Mouse (Mus musculus): ENCODE measurements around the gene Phldb2. TPM values are rescaled to one million over a fixed set of nuclear protein-coding genes. Genes with fewer than 3 reads are reported as not detected.

Phldb2 gene
- total RNA-seq, 2 experiments from 2014 or later = 10.9 to 11.9 TPM

DNA sequence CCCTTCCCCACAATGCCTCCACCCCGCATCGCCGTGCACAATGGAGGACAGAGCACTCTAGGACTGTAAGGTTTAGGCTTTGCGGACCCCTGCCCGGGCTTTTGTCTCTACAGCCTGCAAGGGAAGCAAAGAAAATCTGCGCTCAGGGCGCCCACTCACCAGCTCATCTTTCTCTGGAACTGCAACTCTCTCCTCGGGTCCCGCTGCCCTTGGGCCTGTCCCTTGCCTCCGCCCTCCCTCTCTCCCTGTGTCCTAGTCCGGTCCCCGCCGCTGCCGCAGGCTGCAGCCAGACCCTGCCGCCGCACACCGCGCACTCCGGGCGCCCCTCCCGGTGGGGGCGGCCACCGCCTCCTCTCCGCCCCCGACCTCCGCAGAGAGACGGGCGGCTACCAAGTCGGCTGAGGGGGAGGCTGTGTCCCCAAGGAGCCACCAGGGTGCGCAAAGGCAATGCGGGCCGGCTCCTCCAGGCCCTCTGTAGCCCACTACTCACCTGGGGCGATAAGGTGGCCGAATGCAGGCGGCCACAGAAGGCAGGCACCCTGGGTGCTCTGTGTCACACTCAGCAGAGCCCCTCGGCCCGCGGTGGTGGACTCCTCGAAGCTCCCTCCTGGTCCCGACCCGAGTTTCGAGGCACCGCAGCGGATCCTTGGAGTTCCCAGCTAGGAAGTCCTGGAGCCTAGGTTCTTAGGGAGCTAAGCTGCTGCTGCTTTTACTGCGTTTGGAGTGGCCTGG lies 109.2 kb downstream of the Phldb2 start:
- peak; percentile 73 for DNase-seq
- intact Hi-C loops (cut with DNase I) = loop anchor here (5.0 kb wide), 1 partner anchor 123 kb away; no protein-coding TSS in a partner anchor

DNA sequence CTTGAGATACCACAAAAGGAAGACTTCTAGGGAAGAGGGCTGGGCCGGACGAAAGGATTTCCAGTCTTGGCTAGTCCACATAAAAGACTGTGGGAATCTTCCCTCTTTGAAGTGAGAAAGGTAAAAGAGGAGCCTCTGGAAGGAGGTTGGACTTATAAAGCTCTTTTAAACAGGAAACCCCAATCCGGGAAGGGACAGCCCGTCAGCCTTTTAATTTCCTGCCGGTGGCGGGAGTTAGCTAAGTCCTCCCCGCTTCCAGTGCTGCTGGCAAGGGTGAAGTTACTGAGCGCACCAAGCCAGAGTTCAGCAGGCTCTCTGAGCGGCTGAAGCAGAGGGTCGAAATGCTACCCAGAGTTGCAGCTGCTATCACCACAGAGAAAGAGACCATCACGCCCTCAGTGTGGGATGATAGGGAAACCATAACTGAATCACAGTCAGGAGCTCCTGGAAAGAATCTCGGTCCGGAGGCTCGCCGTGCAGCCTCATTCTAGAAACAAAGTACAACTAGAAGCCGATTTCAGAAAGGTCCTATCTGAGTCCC lies 110.0 kb downstream of the Phldb2 start:
- intact Hi-C loops (cut with DNase I) = loop anchor here (5.0 kb wide), 1 partner anchor 124 kb away; no protein-coding TSS in a partner anchor

DNA sequence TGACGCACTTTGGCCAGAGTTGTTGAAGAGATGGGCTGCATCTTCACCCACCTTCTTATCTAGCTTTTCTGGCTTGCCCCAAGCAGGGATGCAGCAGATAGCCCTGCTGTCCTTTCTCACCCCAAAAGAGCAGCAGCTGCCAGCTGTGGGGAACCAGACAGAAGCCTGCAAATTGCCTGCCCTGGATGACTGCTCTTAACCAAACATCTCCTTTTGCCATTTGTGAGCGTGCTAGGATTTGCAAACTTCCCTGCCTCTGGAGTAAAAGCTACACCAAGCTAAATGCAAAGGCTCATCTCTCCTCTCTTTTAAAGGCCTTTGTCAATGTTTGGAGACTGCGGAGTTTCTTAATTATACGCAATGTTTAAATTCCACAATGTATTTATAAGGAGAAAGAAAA lies 111.0 kb downstream of the Phldb2 start:
- intact Hi-C loops (cut with DNase I) = loop anchor here (5.0 kb wide), 1 partner anchor 125 kb away; no protein-coding TSS in a partner anchor
- no peak for DNase-seq

More for the DNA sequence above, 110.0 kb downstream of the Phldb2 start:
- DNase-seq = no peak

DNA sequence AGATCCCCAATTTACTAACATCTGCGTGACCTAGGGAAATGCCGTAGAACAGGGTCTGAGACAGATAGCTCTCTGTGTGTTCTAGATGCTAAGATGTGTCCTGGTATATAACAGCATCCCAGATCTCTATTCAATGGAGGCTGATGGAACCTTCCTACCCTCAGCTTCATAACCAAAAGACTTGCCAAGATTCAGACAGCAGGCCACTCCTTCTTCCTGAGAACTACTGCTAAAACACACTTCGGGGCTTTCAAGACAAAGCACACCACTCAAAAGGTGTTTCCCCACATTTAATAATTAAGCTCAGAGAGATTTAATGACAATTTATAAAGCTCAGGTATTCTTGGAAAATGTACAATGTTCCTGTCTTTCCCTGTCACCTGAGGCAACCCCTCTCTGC lies 111.6 kb downstream of the Phldb2 start:
- intact Hi-C loops (cut with DNase I) = loop anchor here (5.0 kb wide), 1 partner anchor 125 kb away; no protein-coding TSS in a partner anchor
- no peak for DNase-seq

DNA sequence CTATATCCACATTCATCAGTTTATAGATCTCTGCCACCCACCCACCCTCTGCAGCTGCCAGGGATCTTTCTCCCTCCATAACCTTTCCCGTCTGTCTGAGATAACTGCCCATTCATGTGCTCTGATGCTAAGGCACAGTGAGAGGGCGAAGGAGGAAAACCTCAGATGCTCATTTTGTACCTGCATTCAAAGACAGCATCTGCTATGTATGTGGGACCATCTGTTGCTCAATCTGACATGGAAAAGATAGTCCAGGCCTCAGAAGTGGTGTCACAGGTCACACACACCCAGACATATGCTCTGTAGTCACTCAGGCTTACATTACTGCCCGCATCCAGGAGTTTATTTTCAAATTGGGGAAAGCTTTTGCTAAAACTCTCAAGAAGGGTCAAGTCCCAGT lies 112.4 kb downstream of the Phldb2 start:
- no peak for DNase-seq
- intact Hi-C loops (cut with DNase I) = loop anchor here (5.0 kb wide), 1 partner anchor 126 kb away; no protein-coding TSS in a partner anchor

DNA sequence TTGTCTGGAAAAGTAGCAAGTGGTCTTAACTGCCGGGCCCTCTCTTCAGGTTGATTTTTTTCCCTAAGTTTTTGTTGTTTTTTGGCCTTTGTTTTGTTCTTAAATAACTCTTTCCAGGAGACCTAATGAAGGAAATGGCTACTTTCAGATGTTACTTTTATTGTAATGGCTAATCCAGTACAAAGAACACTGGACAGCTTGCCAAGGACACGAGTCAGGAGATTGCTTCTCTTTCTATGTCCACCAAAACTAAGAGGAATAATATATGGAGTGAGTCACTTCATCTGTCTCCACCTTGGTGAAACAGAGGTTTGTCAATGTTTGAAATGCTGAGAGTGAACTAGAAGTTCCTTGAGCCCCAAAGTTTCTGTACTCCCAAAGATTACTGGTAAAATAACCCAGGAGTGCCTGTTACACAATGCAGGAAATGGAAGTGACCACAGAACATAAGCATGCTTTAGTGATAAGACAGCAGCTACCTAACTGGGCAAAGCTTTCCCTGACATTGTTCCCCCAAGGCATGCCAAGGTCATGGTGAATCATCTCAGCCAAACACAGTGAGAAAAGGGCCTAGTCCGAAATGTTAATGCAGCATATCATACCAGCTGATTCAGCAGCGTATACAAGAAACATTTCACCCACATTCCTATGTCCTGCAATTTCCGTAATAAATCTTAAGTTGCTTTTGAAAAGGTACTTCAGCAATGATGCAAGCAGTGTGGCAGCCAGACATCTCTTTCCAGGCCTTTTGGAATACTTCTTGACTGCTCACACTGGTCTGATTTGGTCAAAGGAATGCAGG lies 115.7 kb downstream of the Phldb2 start:
- DNase-seq = no peak
- intact Hi-C loops (cut with DNase I) = no loop called here

DNA sequence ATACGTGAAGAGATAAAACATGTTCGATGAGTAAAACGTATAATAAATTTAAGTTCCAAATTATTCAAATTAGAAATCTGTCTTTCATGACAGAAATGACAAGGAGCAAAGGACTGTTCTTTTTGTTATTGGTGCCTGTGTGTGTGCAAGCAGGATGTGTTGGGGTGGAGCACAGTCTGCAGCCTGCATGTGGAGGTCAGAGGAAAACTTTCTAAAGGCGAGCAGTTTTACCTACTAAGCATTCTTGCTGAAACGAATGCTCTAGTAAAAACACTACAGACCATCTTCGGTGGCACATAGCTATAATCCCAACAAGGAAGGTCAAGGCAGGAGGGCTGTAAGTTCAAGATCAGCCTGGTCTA lies 120.7 kb downstream of the Phldb2 start:
- intact Hi-C loops (cut with DNase I) = no loop called here
- no peak for DNase-seq

DNA sequence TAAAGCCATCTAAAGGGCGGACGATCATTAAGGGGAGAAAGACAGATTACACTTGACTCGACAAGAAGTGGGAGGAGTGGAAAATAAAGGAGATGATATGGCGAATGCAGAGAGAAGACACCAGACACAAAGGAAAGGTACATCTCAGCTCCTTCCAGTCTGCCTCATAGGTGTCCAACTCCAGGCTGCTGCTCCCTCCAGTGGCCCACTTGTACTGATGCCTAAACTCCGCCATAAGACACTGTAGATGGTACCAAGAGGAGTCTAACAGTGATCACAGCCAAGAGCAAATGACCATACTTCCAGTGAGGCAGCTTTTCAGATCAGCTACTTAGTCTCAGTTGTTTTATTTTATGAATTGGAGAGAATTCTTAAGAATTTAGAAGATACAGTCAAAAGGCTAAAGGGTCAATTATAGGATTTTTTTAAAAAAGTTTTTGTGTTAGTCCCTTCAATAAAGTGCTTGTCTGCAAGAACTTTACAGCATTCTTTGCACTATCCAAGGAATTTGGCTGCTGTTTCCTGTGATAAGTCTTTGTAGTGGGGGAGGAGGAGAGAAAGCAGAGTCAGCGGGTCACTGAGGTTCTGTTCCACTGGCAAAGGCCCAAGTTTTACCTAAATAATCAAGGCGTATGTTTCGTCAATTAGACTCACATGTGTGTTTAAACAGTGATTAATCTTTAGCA lies 121.2 kb downstream of the Phldb2 start:
- intact Hi-C loops (cut with DNase I) = no loop called here
- no peak for DNase-seq

DNA sequence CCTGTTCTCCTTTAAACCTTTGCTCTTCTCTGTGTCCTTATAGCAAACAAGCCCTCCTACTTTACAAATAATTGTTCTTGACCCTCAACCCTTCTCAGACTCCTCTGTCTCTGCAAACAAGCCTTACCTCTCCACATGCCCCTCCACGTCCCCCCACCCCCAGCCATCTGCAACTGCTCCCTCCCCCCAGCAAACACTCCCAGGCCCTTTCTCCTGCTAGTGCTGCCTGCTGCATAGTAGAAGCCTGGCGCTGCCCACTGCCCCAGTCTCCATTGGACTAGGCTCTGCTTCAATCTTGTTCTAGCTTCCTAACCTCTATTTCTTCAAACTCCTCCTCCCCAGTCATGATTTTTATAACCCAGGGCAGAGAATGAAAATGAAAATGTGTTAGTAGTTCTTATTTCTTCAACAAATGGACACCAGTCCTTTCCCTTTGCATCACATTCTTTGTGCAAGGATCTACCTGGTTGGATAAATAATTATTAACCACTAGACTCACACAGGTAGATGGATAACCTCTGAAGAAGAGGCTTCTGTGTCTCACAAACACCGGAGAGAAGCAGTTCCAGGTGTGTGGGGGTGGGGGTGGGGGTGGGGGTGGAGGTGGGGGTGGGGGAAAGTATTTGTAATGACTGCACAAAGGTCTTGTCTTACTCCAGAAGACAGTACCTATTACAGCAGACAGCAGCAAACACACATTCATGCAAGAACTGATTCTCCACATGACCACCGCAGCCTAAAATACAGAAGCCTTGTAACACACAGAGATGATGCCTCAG lies 122.1 kb downstream of the Phldb2 start:
- no peak for DNase-seq
- intact Hi-C loops (cut with DNase I) = no loop called here

DNA sequence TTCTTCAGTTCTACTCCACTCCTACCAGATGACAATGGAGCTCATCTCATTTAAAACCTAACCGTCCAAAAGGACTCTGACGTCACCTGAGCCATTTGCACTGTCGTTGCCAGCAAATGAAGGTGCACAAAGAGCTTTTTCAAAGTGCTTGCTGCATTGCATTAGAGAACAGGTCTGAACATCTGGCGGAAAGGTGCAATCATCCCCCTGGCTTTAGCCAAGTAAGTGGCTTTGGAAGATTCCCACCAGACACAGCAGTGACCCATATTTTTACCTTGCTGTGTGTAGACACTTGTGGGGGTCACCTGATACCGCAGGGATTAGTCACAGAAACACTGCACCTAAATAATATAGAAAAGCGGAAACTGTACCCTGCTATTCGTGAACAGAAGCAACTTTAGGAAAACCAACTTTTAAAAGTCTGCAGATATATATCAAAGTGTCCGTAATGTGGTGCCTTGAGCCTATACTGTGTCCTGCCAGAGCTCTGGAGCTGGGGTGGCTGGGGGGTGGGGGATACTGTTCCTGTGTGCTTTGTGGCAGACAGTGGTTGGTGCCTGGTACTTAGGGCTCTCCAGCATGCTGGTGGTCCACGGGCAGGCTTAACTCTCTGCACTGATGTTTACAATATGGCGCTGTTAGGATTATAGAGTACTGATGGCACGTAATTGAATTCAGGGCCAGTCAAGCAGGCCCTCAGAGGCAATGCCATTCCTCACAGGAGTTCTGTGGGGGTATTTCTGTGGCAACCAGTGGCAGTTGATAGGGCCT lies 123.1 kb downstream of the Phldb2 start:
- no peak for DNase-seq
- intact Hi-C loops (cut with DNase I) = no loop called here

DNA sequence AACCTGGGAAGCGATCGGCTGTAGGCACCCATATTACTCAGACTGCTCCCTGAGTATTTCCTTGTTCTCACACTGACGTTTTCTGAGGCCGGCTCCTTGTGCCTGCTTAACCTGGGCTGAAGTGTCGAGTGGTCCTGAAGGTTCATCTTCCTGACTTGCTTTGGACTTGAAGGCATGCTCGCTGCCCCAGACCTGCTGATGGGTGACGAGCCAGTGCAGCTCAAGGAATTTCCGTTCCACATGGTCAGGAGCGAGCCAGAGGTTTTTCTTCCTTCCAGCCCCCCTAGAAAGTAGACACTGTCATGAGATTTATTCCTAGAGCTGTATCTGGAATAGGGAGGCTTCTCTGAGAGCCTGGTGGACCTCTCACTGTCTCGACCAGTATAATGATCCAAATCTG lies 128.1 kb downstream of the Phldb2 start:
- no peak for DNase-seq
- intact Hi-C loops (cut with DNase I) = no loop called here

DNA sequence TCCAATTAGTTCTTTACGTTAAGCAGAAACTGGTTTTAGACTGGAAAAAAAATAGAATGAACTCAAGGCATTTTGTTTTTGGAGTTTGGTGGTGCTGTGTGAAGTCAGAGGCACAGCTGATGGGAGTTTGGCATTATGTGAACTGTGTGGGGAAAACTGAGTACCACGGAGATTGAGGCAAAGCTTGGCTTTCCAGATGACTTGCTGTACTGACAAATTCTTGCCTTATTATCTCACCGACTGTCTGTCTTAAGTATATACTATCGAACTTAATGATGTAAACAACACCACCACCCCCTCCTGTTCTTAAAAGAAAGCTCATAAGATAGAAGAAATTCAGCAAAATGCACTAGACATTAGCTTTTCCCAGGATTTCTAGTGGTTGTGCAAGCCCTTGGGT lies 129.4 kb downstream of the Phldb2 start:
- intact Hi-C loops (cut with DNase I) = no loop called here
- no peak for DNase-seq

DNA sequence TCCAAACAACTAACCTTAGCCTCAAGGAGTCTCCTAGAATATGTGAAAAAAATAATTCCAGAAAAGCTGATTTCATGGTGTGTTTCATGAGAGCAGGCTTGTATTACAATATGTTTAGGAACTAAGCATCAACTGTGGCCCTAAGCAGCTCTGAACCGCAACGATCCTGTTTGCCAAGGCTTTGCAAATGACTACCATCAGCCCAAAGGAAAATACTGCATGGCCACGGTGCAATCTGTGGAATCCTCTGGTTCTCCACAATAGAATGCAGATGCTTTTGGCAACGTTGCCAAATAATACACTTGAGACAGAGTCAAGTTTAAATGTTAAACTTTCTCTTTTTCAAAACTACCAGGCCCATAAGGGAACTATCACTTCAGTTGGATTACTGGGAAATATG lies 133.5 kb downstream of the Phldb2 start:
- intact Hi-C loops (cut with DNase I) = no loop called here
- no peak for DNase-seq

DNA sequence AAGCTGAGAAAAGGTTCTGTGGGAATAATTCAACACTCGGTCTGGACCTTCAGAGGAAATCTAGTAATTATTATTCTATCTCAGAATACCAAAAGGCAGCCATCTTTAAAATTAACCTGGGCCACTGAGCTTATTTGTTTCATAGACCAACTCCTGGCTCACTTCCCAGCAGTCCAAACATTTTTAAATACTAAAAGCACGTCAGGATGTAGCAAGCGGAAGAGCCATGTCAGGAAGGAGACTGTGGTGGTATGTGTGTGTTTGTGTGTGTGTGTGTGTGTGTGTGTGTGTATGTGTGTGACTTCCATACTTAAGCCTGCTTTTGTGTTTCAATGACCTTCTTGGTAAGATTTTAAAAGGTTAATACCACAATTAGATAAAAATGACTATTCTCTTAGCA lies 135.6 kb downstream of the Phldb2 start:
- no peak for DNase-seq
- intact Hi-C loops (cut with DNase I) = no loop called here

DNA sequence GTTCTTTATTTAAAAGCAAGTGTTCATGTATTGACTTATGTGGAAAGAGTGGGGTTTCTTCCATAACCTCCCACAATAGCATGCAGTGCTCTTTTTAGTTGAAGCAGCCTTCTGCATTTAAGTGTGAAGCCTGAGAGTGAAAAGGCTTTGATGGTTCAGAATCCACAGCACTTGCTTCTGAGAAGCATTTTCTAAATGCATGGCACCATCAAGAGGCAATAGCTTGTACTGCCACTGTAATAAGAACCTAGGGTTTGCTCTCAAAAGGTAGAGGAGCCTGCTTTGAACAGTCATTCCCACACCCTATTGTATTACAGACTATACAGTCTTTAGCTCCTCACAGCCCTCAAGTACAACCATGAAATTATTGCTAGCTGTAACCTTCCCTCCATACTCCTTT lies 136.7 kb downstream of the Phldb2 start:
- intact Hi-C loops (cut with DNase I) = no loop called here
- DNase-seq = no peak

DNA sequence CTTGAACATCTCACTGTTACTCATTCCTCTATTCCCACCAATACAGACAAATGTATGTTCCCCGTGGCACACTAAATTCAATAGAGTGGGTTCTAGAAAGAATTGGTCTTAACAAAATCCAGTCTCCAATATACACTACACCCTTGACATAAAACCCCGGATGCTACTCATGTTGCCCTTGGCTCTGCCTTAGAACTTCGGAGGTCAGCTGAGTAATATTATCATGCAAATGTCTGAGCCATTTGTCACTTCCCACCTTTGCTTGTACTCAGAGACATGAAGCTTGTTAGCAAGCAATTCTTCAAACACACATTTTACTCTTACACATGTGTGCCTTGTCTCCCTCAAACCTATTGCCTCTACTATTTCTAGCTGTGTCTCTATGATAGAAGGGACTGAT lies 138.8 kb downstream of the Phldb2 start:
- intact Hi-C loops (cut with DNase I) = no loop called here
- no peak for DNase-seq

DNA sequence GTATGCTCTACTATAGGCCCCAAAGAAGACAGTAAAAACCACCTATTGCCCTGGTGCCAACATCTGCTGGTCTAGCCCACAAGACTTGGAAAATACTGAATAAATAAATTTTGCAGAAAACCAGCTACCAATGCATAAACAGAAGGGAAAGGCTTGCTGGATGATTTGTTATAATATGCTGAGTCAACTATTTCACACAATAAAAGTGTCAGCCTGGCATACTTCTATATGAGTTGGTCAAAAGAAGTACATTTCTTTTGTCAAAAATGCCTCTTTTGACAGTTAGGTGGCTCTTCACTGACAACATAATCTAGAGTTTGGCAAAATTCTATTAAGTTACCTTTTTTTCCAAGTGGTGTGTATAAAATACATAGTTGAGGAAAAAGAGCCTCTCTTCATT lies 141.6 kb downstream of the Phldb2 start:
- intact Hi-C loops (cut with DNase I) = no loop called here
- no peak for DNase-seq

DNA sequence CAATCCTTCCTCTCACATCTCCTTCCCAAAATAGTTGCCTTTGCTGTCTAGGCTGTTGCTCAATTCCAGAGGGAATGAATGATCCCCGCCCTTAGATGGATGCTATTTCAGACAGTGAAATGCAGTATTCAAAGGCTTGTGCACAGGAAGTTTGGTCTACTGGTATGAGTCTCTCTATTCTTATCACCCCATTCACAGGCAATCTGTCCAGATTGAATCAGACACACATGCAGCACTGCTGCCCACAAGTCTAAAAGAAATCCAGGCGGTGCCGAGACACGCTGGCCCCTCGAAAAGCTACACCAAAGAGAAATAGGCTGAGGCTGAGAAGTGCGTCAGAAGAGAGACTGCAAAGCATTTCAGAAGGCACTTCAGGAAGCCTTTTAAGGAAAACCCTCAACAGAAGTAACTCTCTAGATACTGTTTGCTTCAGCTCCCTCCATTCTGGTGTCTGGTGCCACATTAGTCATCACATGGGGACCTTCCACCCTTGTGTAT lies 142.5 kb downstream of the Phldb2 start:
- DNase-seq = no peak
- intact Hi-C loops (cut with DNase I) = no loop called here

DNA sequence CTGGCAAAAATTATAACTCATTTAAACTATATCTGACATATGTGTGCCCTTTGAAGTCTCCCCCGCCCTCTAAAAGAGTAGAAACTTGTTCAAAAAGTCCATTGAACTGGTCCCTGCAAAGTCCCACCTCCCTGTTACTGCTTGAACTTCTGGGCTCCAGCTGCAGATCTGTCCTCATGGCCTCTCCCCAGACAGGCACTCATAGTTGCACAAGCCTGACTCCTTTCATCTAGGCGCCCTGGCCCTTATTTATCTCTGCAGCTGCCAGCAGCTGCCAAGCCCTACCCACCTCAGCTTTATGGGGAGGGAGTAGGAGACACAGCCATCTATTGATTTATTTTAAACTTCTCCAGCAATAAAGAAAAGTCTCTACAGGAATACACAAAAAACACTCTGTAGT lies 143.2 kb downstream of the Phldb2 start:
- no peak for DNase-seq
- intact Hi-C loops (cut with DNase I) = no loop called here
